Mouse (Mus musculus) limb, embryonic 11.5 days (tissue): ENCODE results near the gene Nat8f7. TPM values are rescaled to one million over a fixed set of nuclear protein-coding genes. Genes with fewer than 3 reads are reported as not detected.
"Not testable (repeated sequence)": the region's sequence is repeated elsewhere in the genome, so short reads cannot be mapped to it uniquely, and the experiment has no call there.

Source experiments
- ATAC-seq: fragments of 200-750 bp; cut with Nextera tagmentation; 2 replicates; pipeline ENCODE4 v1.8.0; 2017; ENCODE audit warnings: low read depth; ENCODE audit not compliant: insufficient number of reproducible peaks, low FRiP score, low TSS enrichment
- DNase-seq: peaks from one replicate; pipeline ENCODE4 v3.0.0-alpha.2; 2015; ENCODE audit warnings: low spot score
- H3K27ac ChIP-seq: fragments of 300-500 bp; sonication (generic); replicated peaks from 2 replicates; pipeline ENCODE4 v1.5.1; 2014; ENCODE audit warnings: low read depth, mild to moderate bottlenecking, low read length
- H3K27me3 ChIP-seq: fragments of 300-500 bp; sonication (generic); 2 replicates; pipeline ENCODE4 v1.6.1; 2014; ENCODE audit warnings: mild to moderate bottlenecking, low read length, mixed read lengths; ENCODE audit not compliant: control insufficient read depth, insufficient read depth
- H3K36me3 ChIP-seq: fragments of 300-500 bp; sonication (generic); 2 replicates; pipeline ENCODE4 v1.6.1; 2014; ENCODE audit warnings: mild to moderate bottlenecking, low read length, moderate library complexity, mixed read lengths; ENCODE audit not compliant: control insufficient read depth, insufficient read depth
- H3K4me1 ChIP-seq: fragments of 300-500 bp; sonication (generic); 2 replicates; pipeline ENCODE4 v1.6.1; 2014; ENCODE audit warnings: low read length, mixed read lengths; ENCODE audit not compliant: control insufficient read depth, insufficient read depth
- H3K4me2 ChIP-seq: fragments of 300-500 bp; sonication (generic); 2 replicates; pipeline ENCODE4 v1.6.1; 2014; ENCODE audit warnings: low read depth, mild to moderate bottlenecking, moderate library complexity; ENCODE audit not compliant: severe bottlenecking
- H3K4me3 ChIP-seq: fragments of 300-500 bp; sonication (generic); 2 replicates; pipeline ENCODE4 v1.5.1; 2014; ENCODE audit warnings: low read depth, low read length
- H3K9ac ChIP-seq: fragments of 300-500 bp; sonication (generic); 2 replicates; pipeline ENCODE4 v1.6.1; 2014; ENCODE audit warnings: mild to moderate bottlenecking, low read length
- H3K9me3 ChIP-seq: fragments of 300-500 bp; sonication (generic); 2 replicates; pipeline ENCODE4 v1.6.1; 2016; ENCODE audit warnings: low read length; ENCODE audit not compliant: control insufficient read depth
- WGBS: fragments of 180-500 bp; shearing (Covaris S2); extraction: QIAGEN DNeasy Blood & Tissue Kit; methylation state at CpG from one replicate; pipeline ENCODE4 v1.1.7; 2014; 5-methylcytosine and 5-hydroxymethylcytosine counted together
- microRNA-seq: library from miRNA; unstranded; fragments of <30 nt; microRNA quantifications from one replicate; pipeline ENCODE4, GENCODE M21; 2016
- polyA plus RNA-seq: library from polyadenylated mRNA; unstranded; fragments of >200 nt; fragmentation: Nextera tagmentation; extraction: Ambion mirVana; gene quantifications from 2 replicates; pipeline ENCODE4 v1.2.1, GENCODE M21; 2014

The Nat8f7 gene
- not detected in 2 replicates for polyA plus RNA-seq

DNA sequence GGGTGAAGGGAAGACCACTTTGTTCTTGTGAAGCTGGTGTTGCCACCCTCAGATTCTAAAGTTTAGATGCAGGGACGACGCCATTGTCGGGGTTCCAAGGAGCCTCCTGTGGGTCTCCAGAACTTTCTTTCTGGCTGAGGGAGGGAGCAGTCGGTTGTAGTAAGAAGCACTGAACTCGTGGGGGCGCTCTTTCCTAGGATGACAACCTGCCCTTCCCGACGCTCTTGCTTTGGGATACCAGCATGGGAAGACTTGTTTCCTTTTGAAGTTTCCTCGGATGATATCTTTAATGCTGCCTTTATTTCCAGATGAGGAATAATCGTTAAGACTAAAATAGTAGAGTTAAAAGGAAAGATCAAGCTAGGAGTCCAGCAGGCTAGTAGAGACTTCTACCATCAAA, at the start of gene Nat8f7:
Gene Nat8f7 (minus strand): TSS at position 101 of the 400 bp plus-strand sequence.
- not testable (repeated sequence) for H3K9me3 ChIP-seq, H3K4me3 ChIP-seq, ATAC-seq, H3K27me3 ChIP-seq, H3K36me3 ChIP-seq, H3K9ac ChIP-seq, H3K27ac ChIP-seq, H3K4me1 ChIP-seq, DNase-seq, H3K4me2 ChIP-seq
- whole genome bisulfite sequencing = 83% methylated on average over 10 of the region's 10 CpGs

- WGBS = 93% methylated on average over 1 of the region's 2 CpGs
- H3K27me3 ChIP-seq, H3K36me3 ChIP-seq, H3K4me3 ChIP-seq, ATAC-seq, H3K27ac ChIP-seq, H3K4me1 ChIP-seq, DNase-seq, H3K9ac ChIP-seq, H3K4me2 ChIP-seq, H3K9me3 ChIP-seq: not testable (repeated sequence)
Observed at GRCm38 (mm10) chr6:85762678-85763077, 49.7 kb upstream of the Nat8f7 start.

DNA sequence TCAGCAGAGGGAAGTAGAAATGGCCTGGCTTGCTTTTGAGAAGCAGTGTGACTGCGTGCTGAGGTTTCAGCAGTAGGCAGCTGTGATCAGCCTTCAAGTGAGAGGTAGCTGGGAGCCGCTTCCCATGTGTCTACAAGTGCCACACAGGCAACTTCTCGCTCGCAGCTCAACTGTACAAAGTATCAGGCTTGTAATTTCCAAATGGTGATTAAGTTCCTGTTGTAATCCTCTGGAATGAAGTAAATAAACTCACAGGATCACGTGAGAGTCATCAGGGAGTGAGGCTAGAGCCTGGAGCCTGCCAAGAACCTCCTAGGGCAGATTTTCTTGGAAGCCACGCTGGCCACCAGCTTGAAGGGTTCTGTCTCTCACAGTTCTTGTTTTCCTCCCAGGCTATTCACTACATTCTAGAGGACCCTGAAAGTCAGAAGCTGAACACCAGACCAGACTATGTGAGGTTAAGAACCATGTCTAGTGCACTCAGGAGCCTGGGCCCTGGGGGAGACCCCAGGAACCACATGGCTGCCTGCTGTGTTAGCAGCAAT, 42.8 kb upstream of the Nat8f7 start:
- ATAC-seq, H3K9me3 ChIP-seq: not testable (repeated sequence)
- WGBS = 76% methylated on average over 3 of the region's 6 CpGs

GRCm38 (mm10) chr6:85709607-85710006, 3.4 kb downstream of the Nat8f7 start:
- WGBS = 100% methylated on average over 1 of the region's 1 CpGs
- not testable (repeated sequence) for H3K4me3 ChIP-seq, ATAC-seq, H3K27me3 ChIP-seq, H3K36me3 ChIP-seq, DNase-seq, H3K9me3 ChIP-seq, H3K4me2 ChIP-seq, H3K27ac ChIP-seq, H3K4me1 ChIP-seq, H3K9ac ChIP-seq

More for the DNA sequence above, 42.8 kb upstream of the Nat8f7 start:
- DNase-seq, H3K4me1 ChIP-seq, H3K9ac ChIP-seq, H3K36me3 ChIP-seq, H3K27ac ChIP-seq, H3K4me2 ChIP-seq, H3K27me3 ChIP-seq, H3K4me3 ChIP-seq: not testable (repeated sequence)

DNA sequence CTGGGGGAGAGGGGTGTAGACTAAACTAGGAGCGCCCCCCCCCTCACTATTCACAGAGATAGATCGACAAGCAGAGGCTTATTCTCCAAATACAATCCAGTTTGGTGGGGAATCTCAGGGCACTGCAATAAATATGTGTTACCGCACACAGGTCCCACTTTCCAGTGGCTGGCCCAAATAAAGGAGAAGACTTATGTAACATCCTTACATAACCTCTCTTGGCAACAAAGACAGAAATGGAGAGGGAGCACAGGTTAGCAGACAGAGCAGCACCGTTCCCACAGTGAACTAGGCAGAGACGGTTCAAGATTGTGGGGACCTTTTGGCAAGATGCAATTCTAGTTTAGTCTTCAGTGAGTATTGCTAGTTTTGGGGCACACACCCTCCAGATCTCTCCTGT, 3.8 kb downstream of the Nat8f7 start:
- H3K27ac ChIP-seq, H3K9ac ChIP-seq, H3K4me1 ChIP-seq, H3K9me3 ChIP-seq, H3K27me3 ChIP-seq, H3K4me2 ChIP-seq, H3K4me3 ChIP-seq, ATAC-seq, H3K36me3 ChIP-seq, DNase-seq: not testable (repeated sequence)
- 90% methylated on average over 5 of the region's 5 CpGs for WGBS

DNA sequence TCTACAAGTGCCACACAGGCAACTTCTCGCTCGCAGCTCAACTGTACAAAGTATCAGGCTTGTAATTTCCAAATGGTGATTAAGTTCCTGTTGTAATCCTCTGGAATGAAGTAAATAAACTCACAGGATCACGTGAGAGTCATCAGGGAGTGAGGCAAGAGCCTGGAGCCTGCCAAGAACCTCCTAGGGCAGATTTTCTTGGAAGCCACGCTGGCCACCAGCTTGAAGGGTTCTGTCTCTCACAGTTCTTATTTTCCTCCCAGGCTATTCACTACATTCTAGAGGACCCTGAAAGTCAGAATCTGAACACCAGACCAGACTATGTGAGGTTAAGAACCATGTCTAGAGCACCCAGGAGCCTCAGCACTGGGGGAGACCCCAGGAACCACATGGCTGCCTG, 11.1 kb downstream of the Nat8f7 start:
- H3K4me2 ChIP-seq, H3K4me3 ChIP-seq, DNase-seq, H3K36me3 ChIP-seq, H3K27me3 ChIP-seq, H3K4me1 ChIP-seq, H3K9me3 ChIP-seq, H3K9ac ChIP-seq, ATAC-seq, H3K27ac ChIP-seq: not testable (repeated sequence)
- 74% methylated on average over 2 of the region's 4 CpGs for WGBS

Small RNA genes lying within 50 kb of the gene (microRNA-seq; reads per million reads assigned to microRNA genes)
- gene Gm27317 = not detected

Other genes starting within 250 kb of the Nat8f7 start
- gene Fbxo41, start 210.2 kb downstream of the Nat8f7 start, polyA plus RNA-seq = 1.5 and 1.7 TPM in 2 replicates
- gene Egr4, start 199.6 kb downstream of the Nat8f7 start, polyA plus RNA-seq = not detected in 2 replicates
- 9.2 and 11.3 TPM in 2 replicates for gene Alms1, start 125.7 kb downstream of the Nat8f7 start, polyA plus RNA-seq
- gene Nat8f3, start 52.5 kb upstream of the Nat8f7 start, polyA plus RNA-seq = 0.21 TPM in 1 of 2 replicates, not detected in the other
- not detected in 2 replicates for gene Nat8f6, start 107.7 kb upstream of the Nat8f7 start, polyA plus RNA-seq
- not detected in 2 replicates for gene Nat8f5, start 107.8 kb upstream of the Nat8f7 start, polyA plus RNA-seq
- not detected in 2 replicates for gene Nat8, start 118.9 kb upstream of the Nat8f7 start, polyA plus RNA-seq
- gene Nat8f2, start 156.0 kb upstream of the Nat8f7 start, polyA plus RNA-seq = not detected in 2 replicates
- 2.3 and 3.2 TPM in 2 replicates for gene Nat8f4, start 191.7 kb upstream of the Nat8f7 start, polyA plus RNA-seq
- gene Tprkb, start 198.7 kb upstream of the Nat8f7 start, polyA plus RNA-seq = 25.3 and 29.0 TPM in 2 replicates
- 3.5 and 4.4 TPM in 2 replicates for gene Nat8f1, start 202.5 kb upstream of the Nat8f7 start, polyA plus RNA-seq
- 44.7 and 50.6 TPM in 2 replicates for gene Dusp11, start 248.5 kb upstream of the Nat8f7 start, polyA plus RNA-seq